Mouse (Mus musculus) limb, embryonic 15.5 days (tissue): Measurements from ENCODE around the gene Efna5. TPM values are rescaled to one million over a fixed set of nuclear protein-coding genes. Genes with fewer than 3 reads are reported as not detected.

Experiments
- ATAC-seq: fragments of 200-750 bp; cut with Nextera tagmentation; 2 replicates; pipeline ENCODE4 v1.8.0; 2017; ENCODE audit warnings: low read depth, moderate TSS enrichment; ENCODE audit not compliant: insufficient number of reproducible peaks, low FRiP score, low TSS enrichment
- H3K27ac ChIP-seq: fragments of 300-500 bp; sonication (generic); 2 replicates; pipeline ENCODE4 v1.5.1; 2015; ENCODE audit warnings: moderate library complexity, mild to moderate bottlenecking, inconsistent platforms
- H3K27me3 ChIP-seq: fragments of 300-500 bp; sonication (generic); 2 replicates; pipeline ENCODE4 v1.6.1; 2015; ENCODE audit warnings: inconsistent platforms
- H3K36me3 ChIP-seq: fragments of 300-500 bp; sonication (generic); 2 replicates; pipeline ENCODE4 v1.6.1; 2015; ENCODE audit warnings: inconsistent platforms
- H3K4me1 ChIP-seq: fragments of 300-500 bp; sonication (generic); 2 replicates; pipeline ENCODE4 v1.6.1; 2015; ENCODE audit warnings: inconsistent platforms
- H3K4me2 ChIP-seq: fragments of 300-500 bp; sonication (generic); 2 replicates; pipeline ENCODE4 v1.6.1; 2015; ENCODE audit warnings: mild to moderate bottlenecking, inconsistent platforms
- H3K4me3 ChIP-seq: fragments of 300-500 bp; sonication (generic); 2 replicates; pipeline ENCODE4 v1.5.1; 2015; ENCODE audit warnings: mild to moderate bottlenecking, inconsistent platforms
- H3K9ac ChIP-seq: fragments of 300-500 bp; sonication (generic); 2 replicates; pipeline ENCODE4 v1.6.1; 2015; ENCODE audit warnings: inconsistent platforms
- H3K9me3 ChIP-seq: fragments of 300-500 bp; sonication (generic); 2 replicates; pipeline ENCODE4 v1.6.1; 2016; ENCODE audit warnings: inconsistent platforms
- WGBS: fragments of 180-500 bp; shearing (Covaris S2); methylation state at CpG from one replicate; pipeline ENCODE4 v1.1.7; 2015; 5-methylcytosine and 5-hydroxymethylcytosine counted together
- polyA plus RNA-seq: library from polyadenylated mRNA; unstranded; fragments of >200 nt; fragmentation: Nextera tagmentation; extraction: Ambion mirVana; gene quantifications from 2 replicates; pipeline ENCODE4 v1.2.1, GENCODE M21; 2015

Gene Efna5
- polyA plus RNA-seq, 1 experiment from 2014 or later: 62.1 TPM

DNA sequence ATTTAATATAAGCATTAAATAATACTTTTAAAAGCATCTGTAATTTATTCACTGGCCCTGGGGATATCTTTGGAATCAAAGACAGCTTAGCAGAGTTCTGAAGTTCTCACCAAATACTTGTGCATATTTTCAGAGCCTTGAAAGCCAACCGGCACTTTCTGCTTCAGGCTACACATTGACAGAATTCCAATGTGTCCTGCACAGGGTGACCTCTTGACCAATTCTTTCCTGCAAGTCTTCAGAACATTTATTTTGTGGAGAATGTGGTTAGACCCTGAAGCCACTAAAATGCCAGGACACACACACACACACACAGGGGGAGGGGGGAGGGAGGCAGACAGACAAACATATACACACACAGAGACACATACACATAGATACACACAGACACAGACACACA, 199.4 kb downstream of the Efna5 start:
- Histone ChIP-seq H3K4me2 (no peak overlapping the region), H3K27me3 (no peaks in the 10 kb centered on the region), H3K36me3 (no peaks in the 10 kb centered on the region), H3K9ac (no peak overlapping the region), H3K4me1 (peaks cover 4% of the 10 kb centered on the region; the same call in 1 of the 2 replicates), H3K9me3 (no peaks in the 10 kb centered on the region), H3K4me3 (no peak overlapping the region), H3K27ac (no peak overlapping the region)
- ATAC-seq: no peak
- 39% methylated on average over 1 of the region's 1 CpGs for WGBS

DNA sequence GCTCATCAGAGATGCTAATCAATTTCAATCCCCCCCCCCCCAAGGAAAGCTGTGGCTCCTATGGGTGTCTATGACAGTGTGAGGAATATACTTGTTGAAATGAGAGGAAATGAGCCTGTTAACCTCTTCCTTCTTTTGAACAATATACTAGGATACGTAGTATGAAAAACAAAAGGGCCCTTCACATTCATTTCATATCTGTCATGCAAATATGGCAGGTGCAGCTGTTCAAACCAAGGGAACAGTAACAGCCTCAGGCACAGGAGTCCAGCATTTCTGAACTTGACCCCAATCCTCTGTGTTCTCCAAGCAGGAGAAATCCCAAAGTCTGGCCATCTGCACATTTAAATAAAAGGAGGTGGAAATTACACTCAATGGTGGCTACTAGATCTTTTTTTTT, 200.4 kb downstream of the Efna5 start:
- ATAC-seq: no peak
- Histone ChIP-seq H3K4me3 (no peak overlapping the region), H3K9me3 (no peaks in the 10 kb centered on the region), H3K36me3 (no peaks in the 10 kb centered on the region), H3K27me3 (no peaks in the 10 kb centered on the region), H3K4me1 (peaks cover 7% of the 10 kb centered on the region; the same call in 1 of the 2 replicates), H3K27ac (no peak overlapping the region), H3K9ac (no peak overlapping the region), H3K4me2 (no peak overlapping the region)
- 71% methylated on average over 1 of the region's 1 CpGs for WGBS

DNA sequence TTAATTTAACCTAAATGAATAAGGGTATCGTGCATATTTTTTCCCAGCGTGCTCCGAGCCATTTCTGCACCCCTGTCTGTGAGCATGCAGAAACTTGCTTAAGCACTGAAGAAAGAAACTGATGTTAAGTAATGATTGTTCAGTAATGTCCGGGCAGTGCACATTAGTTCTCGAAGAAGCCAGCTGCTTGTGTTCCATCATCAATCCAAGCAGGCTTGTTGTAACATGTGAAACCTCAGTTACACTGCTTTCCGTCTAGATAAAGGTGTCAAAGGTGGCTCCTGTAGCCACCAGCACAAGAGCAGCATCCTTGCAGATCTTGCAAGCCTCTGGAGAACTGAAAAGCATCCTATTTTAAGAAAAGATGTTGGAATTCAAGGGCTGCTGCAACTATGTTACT, 204.3 kb downstream of the Efna5 start:
- Histone ChIP-seq H3K4me3 (no peak overlapping the region), H3K27me3 (no peaks in the 10 kb centered on the region), H3K4me2 (no peak overlapping the region), H3K9ac (no peak overlapping the region), H3K4me1 (peaks cover 7% of the 10 kb centered on the region; the same call in 1 of the 2 replicates), H3K36me3 (no peaks in the 10 kb centered on the region), H3K27ac (no peak overlapping the region), H3K9me3 (no peaks in the 10 kb centered on the region)
- 64% methylated on average over 6 of the region's 6 CpGs for WGBS
- no peak for ATAC-seq

DNA sequence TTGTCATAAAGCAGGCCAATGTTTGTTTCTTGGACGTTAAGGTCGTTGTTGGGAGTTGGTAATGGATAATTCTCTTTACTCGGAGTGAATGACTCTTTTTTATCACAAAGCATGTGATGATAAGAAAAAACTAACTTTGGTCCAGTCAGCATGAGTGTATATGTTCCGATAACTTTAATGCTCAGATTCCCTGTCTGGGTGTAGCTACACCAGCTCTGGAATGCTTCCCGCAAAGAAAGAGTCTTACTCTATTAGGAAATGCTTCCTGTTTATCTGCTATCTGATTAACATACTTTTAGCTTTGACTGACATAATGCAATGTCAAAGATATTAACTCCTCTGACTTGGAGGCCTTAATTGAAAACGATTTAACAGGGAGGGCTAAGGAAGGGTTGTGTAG, 204.7 kb downstream of the Efna5 start:
- H3K27me3 ChIP-seq: no peaks in the 10 kb centered on the region
- H3K4me3 ChIP-seq: no peak overlapping the region
- no peak for ATAC-seq
- no peak overlapping the region for H3K4me2 ChIP-seq
- H3K36me3 ChIP-seq: no peaks in the 10 kb centered on the region
- H3K9me3 ChIP-seq: no peaks in the 10 kb centered on the region
- H3K4me1 ChIP-seq: peaks cover 7% of the 10 kb centered on the region; the same call in 1 of the 2 replicates
- 48% methylated on average over 6 of the region's 6 CpGs for WGBS
- no peak overlapping the region for H3K27ac ChIP-seq
- no peak overlapping the region for H3K9ac ChIP-seq

GRCm38 (mm10) chr17:62675811-62676255, 205.3 kb downstream of the Efna5 start:
- Histone ChIP-seq H3K36me3 (no peaks in the 10 kb centered on the region), H3K4me3 (no peak overlapping the region), H3K9ac (no peak overlapping the region), H3K4me2 (no peak overlapping the region), H3K4me1 (peaks cover 7% of the 10 kb centered on the region; the same call in 1 of the 2 replicates), H3K27me3 (no peaks in the 10 kb centered on the region), H3K9me3 (no peaks in the 10 kb centered on the region), H3K27ac (no peak overlapping the region)
- 44% methylated on average over 5 of the region's 5 CpGs for WGBS
- ATAC-seq: no peak

DNA sequence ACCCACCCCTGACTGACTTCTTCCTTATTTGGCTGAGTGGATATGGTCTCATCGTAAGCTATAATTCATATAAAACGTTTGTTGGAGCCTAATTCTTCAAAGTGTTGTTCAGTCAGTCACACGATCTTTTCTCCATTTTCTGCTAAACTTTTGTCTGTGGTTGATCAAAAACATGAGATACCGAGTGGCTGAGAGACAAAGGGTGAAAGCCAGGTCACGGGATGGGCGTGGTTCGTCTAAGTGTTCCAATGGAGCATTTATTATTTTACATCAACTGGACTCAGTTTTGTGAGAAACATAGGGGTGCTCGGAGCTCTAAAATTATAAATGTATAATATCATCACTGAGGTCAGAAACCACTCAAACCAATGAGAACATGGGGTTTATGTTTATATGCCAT, 209.0 kb downstream of the Efna5 start:
- H3K4me3 ChIP-seq: no peak overlapping the region
- no peak overlapping the region for H3K9ac ChIP-seq
- no peak overlapping the region for H3K4me2 ChIP-seq
- no peaks in the 10 kb centered on the region for H3K36me3 ChIP-seq
- WGBS: 52% methylated on average over 8 of the region's 8 CpGs
- H3K27me3 ChIP-seq: no peaks in the 10 kb centered on the region
- no peak for ATAC-seq
- no peak overlapping the region for H3K27ac ChIP-seq
- peaks cover 7% of the 10 kb centered on the region; the same call in 1 of the 2 replicates for H3K4me1 ChIP-seq
- H3K9me3 ChIP-seq: no peaks in the 10 kb centered on the region

GRCm38 (mm10) chr17:62666761-62667160, 214.4 kb downstream of the Efna5 start:
- H3K27me3 ChIP-seq: no peaks in the 10 kb centered on the region
- H3K9ac ChIP-seq: no peak overlapping the region
- no peak overlapping the region for H3K4me3 ChIP-seq
- 51% methylated on average over 6 of the region's 6 CpGs for WGBS
- H3K27ac ChIP-seq: no peak overlapping the region
- H3K36me3 ChIP-seq: no peaks in the 10 kb centered on the region
- ATAC-seq: no peak
- H3K9me3 ChIP-seq: no peaks in the 10 kb centered on the region
- H3K4me2 ChIP-seq: no peak overlapping the region
- no peaks in the 10 kb centered on the region for H3K4me1 ChIP-seq

DNA sequence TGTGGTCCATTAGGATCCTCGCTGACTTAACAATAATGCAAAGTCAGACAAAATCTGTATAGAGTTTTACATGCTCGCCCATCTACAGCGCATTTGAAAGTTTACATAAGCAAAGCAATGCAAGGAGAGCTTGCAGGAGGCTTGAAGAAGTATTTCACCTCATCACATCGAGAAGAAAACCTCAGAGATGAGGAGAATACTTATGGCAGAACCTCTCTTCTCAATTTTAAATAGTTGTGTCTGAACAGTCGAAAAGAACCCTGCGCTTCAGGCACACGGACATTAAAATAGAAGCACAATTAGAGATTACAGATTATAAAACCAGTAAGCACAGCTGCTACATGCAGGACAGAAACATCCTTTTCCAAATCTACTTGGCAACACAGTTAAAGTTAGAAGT, 215.3 kb downstream of the Efna5 start:
- Histone ChIP-seq H3K4me2 (no peak overlapping the region), H3K4me3 (no peak overlapping the region), H3K9ac (no peak overlapping the region), H3K9me3 (no peaks in the 10 kb centered on the region), H3K27ac (no peak overlapping the region), H3K36me3 (no peaks in the 10 kb centered on the region), H3K4me1 (no peaks in the 10 kb centered on the region), H3K27me3 (no peaks in the 10 kb centered on the region)
- ATAC-seq: no peak
- 92% methylated on average over 7 of the region's 7 CpGs for WGBS

- H3K27ac ChIP-seq: no peak overlapping the region
- WGBS: 62% methylated on average over 2 of the region's 2 CpGs
- H3K4me2 ChIP-seq: no peak overlapping the region
- no peaks in the 10 kb centered on the region for H3K27me3 ChIP-seq
- H3K4me3 ChIP-seq: no peak overlapping the region
- H3K36me3 ChIP-seq: no peaks in the 10 kb centered on the region
- peaks cover 6% of the 10 kb centered on the region; the same call in 1 of the 2 replicates for H3K4me1 ChIP-seq
- no peaks in the 10 kb centered on the region for H3K9me3 ChIP-seq
- ATAC-seq: no peak
- H3K9ac ChIP-seq: no peak overlapping the region
These were observed 216.4 kb downstream of the Efna5 start for GRCm38 (mm10) chr17:62664709-62665108.

GRCm38 (mm10) chr17:62661801-62662200, 219.3 kb downstream of the Efna5 start:
- ATAC-seq: no peak
- H3K9me3 ChIP-seq: no peaks in the 10 kb centered on the region
- H3K4me3 ChIP-seq: no peak overlapping the region
- H3K36me3 ChIP-seq: no peaks in the 10 kb centered on the region
- H3K4me1 ChIP-seq: peaks cover 11% of the 10 kb centered on the region
- no peak overlapping the region for H3K9ac ChIP-seq
- H3K27ac ChIP-seq: no peak overlapping the region
- WGBS: 49% methylated on average over 7 of the region's 7 CpGs
- H3K4me2 ChIP-seq: no peak overlapping the region
- H3K27me3 ChIP-seq: no peaks in the 10 kb centered on the region

GRCm38 (mm10) chr17:62659501-62660175, 221.5 kb downstream of the Efna5 start:
- no peak overlapping the region for H3K27ac ChIP-seq
- peaks cover 20% of the 10 kb centered on the region for H3K4me1 ChIP-seq
- H3K27me3 ChIP-seq: no peaks in the 10 kb centered on the region
- no peak for ATAC-seq
- 66% methylated on average over 14 of the region's 14 CpGs for WGBS
- H3K4me3 ChIP-seq: no peak overlapping the region
- no peaks in the 10 kb centered on the region for H3K9me3 ChIP-seq
- H3K9ac ChIP-seq: no peak overlapping the region
- H3K4me2 ChIP-seq: no peak overlapping the region
- H3K36me3 ChIP-seq: no peaks in the 10 kb centered on the region

DNA sequence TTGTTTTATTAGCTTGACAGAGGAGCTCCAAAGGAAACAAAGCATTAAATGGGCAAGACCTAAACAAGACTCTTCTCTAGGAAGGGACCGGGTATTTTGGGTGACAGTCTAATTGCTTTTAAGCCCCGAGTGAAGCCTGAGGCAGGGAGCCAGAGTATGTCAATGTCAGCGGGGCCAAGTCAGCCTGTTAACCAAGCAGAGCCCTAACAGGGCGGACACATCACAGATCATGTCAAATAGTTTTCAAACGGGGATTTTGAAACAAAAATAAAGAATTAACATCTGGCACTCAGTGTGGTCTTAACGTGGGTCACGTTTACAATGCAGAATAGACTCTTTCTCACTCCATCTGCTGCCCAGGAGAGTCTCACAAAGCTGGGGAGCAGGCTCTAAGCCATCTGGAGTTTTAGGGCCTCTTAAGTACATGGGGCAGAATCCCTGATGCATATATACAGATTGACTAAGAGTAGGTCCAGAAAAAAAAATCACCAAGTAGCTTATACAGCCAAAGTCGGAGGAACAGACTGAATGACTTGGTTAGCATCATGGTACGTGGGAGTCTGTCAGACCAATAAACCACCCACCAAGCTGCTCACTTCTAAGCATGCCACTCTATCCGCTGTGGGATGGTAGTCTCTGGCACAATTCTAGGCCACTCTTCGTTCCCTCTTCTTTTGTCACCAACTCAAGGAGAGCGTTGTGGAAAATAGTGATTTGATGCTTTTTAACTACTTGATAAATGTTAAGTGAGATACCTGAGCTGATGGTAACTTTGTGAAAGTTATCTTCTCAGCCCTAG, 223.1 kb downstream of the Efna5 start:
- Histone ChIP-seq H3K36me3 (no peaks in the 10 kb centered on the region), H3K4me2 (no peak overlapping the region), H3K4me1 (peaks cover 20% of the 10 kb centered on the region), H3K4me3 (no peak overlapping the region), H3K9me3 (no peaks in the 10 kb centered on the region), H3K27me3 (no peaks in the 10 kb centered on the region), H3K27ac (no peak overlapping the region), H3K9ac (no peak overlapping the region)
- no peak for ATAC-seq
- WGBS: 47% methylated on average over 12 of the region's 12 CpGs
